Mouse (Mus musculus) left cerebral cortex, postnatal 4 days (tissue): Measurements from ENCODE around the gene Fscn3. TPM values are rescaled to one million over a fixed set of nuclear protein-coding genes. Genes with fewer than 3 reads are reported as not detected.

ENCODE experiments used
- DNase-seq: peaks from one replicate; pipeline ENCODE4 v3.0.0-alpha.2; 2022
- intact Hi-C: fragments of 180-260 bp; cut with DNase I; formaldehyde crosslinking; loops from one replicate; pipeline ENCODE4 v1.15.1; 2025
- total RNA-seq, 2 experiments: library from RNA; stranded (reverse); gene quantifications; 2 replicates each; pipeline ENCODE4 v1.2.3; 2021

Fscn3 gene
- total RNA-seq, 2 experiments from 2014 or later = 0.36 TPM; not detected in 1

DNA sequence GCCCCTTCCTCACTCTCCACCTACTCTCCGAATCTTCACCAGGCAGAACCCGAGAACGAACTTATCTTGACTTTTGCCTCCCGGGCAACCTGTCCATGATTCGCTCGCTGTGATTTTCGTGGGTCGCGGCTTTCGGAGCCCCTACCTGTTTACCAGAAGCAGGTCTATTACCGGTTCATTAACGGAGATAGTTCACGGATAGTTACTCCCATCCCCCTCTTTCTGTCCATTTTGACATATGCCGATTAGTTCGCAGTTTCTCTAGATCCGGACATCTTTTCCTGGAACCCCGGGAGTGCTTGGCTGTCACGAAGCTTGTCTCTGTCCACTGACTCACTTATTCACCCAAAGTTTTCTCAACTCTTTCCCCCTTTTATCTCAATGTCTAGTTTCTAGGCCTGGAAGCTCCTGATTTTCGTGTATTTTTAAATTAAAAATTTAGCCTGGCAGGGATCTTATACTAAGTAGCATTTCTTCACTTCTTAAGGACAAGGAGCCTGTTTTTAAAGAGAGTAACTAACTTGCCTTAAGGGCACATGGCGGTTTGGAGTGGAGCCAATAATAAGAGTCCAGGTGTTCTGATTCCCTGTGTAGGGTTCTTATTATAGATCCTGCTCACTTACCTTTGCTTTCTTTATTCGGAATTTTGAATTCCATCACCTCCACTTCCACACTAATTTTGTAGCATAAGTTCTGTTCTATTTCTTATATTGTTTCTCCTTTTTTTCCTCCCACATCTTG, 53.3 kb downstream of the Fscn3 start:
- no peak for DNase-seq
- intact Hi-C loops = no loop called here

DNA sequence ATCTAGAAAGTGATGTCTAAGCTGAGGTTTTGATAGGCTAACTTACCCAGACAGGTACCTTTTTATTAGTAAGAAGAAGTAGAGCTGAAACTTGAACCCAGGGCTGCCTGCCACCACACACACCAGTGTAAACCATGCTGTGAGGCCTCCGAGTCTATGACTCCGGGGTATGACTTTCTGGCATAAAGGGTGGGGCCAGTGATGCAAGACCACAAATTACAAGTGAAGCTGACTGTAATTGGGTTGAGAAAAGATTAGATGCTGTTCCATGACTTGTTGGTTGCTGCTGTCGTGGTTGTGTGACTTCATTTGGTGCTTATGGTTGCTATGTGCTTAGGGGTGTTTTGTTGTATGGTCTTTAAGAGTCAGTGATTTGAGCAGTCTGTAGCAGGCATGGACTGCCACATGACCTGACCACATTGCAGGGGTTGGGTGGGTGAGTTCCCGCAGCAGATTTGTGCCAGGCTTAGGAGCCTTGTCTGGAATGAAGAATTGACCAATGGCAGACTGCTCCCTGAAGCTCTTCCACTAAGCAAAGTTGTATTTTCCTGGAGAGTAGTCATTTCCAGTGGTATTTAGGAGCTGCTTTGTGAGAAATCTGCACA, 55.2 kb downstream of the Fscn3 start:
- no peak for DNase-seq
- intact Hi-C loops = no loop called here

DNA sequence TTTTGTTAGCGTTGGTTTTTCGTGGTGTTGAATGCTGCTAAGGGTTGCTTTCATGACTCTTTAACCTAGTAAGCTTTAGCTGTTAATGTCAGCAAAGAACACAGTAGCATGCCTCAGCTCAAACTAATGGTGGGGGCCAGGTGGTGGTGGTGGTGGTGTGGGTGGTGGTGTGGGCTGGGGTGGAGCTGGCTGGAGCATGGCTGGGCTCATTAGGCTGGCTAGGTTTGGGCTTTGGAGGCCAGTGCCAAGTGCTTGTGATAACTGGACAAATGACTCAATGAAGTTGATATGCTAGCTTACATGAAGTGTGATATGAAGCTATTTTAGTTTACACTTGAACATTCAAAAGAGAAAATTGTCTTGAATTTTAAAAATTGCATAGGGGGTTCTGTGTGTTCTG, 58.4 kb downstream of the Fscn3 start:
- intact Hi-C loops = no loop called here
- DNase-seq = no peak

DNA sequence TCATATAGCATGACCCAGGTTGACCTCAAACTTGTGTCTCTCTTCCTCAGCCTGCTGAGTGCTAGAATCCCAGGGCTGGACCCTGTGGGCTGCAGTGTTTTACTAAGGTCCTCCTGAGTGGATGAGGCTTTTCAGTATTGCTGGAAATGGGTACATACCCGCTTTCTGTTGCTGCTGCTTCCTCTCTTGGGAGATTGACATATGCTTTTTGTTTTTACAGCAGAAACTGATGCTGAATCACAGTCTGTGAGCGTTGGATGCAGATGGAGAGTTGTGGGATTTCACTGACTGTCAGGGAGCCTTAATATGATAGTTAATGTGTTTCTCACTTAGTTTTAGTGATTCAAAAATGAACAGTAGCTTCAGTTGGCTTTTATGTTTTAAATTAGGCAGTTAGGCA, 58.9 kb downstream of the Fscn3 start:
- intact Hi-C loops = no loop called here
- DNase-seq = no peak

DNA sequence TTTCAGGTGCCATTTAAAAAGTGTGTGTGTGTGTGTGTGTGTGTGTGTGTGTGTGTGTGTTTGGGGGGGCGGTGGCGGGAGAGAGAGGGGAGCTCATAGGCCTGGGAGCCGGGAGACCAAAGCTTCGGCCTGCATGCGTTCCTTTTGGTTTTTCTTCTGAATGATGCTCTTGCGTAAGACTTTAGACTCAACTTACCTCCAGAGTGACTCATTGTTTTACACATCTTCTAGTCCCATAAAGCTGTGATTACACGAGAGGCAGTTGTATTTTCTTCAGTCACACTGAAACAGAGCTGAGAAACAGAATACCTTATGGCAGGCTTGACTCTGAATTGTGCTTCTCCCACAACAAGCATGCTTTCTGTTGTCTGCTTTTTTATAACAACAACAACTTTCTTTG, 59.3 kb downstream of the Fscn3 start:
- intact Hi-C loops = no loop called here
- no peak for DNase-seq

Other genes starting within 250 kb of the Fscn3 start
- gene Zfp800, start 29.8 kb upstream of the Fscn3 start, total RNA-seq = 10 to 100 TPM; 18.0 to 19.8 TPM
- gene Arf5, start 4.2 kb upstream of the Fscn3 start, total RNA-seq = 100 to 1,000 TPM; 349 to 350 TPM
- 10 to 100 TPM; 13.4 to 13.6 TPM for gene Gcc1, start 601 bp downstream of the Fscn3 start, total RNA-seq
- gene Pax4, start 21.6 kb downstream of the Fscn3 start, total RNA-seq = not detected
- gene Snd1, start 47.4 kb downstream of the Fscn3 start, total RNA-seq = 100 to 1,000 TPM; 114 TPM